Mouse (Mus musculus): Measurements from ENCODE around the gene Gm597. TPM values are rescaled to one million over a fixed set of nuclear protein-coding genes. Genes with fewer than 3 reads are reported as not detected.

The Gm597 gene
- 0.05 TPM in 1 of 2 replicates, not detected in the other for polyA plus RNA-seq (2015; fragmentation: Nextera tagmentation; extraction: Ambion mirVana)

- Histone ChIP-seq H3K27me3 (no peaks in the 10 kb centered on the region), H3K4me2 (replicated peaks) (no peak within 1 kb of the TSS), H3K9me3 (replicated peaks) (no peaks in the 10 kb centered on the region), H3K4me3 (replicated peaks) (no peak within 1 kb of the TSS), H3K4me1 (no peaks in the 10 kb centered on the region), H3K36me3 (no peaks in the 10 kb centered on the region), H3K9ac (no peak within 1 kb of the TSS), H3K27ac (replicated peaks) (no peak within 1 kb of the TSS)
- no peak for ATAC-seq (ENCODE audit: insufficient number of reproducible peaks, low FRiP score, low TSS enrichment, low read depth)
These were observed at the start of gene Gm597 for GRCm38 (mm10) chr1:28780152-28780551. Gm597 (minus strand) TSS chr1:28780252.

GRCm38 (mm10) chr1:28807689-28808088 is 27.6 kb upstream of the Gm597 start:
- H3K4me3 ChIP-seq (replicated peaks) = no peak overlapping the region

GRCm38 (mm10) chr1:28806618-28807017 is 26.6 kb upstream of the Gm597 start:
- H3K4me2 ChIP-seq (replicated peaks) = no peak overlapping the region
- no peak for ATAC-seq (ENCODE audit: insufficient number of reproducible peaks, low FRiP score, low TSS enrichment, low read depth)
- H3K27ac ChIP-seq (replicated peaks) = no peak overlapping the region
- H3K4me1 ChIP-seq = no peaks in the 10 kb centered on the region
- H3K27me3 ChIP-seq = no peaks in the 10 kb centered on the region
- no peaks in the 10 kb centered on the region for H3K36me3 ChIP-seq
- no peak overlapping the region for H3K9ac ChIP-seq
- no peaks in the 10 kb centered on the region for H3K9me3 ChIP-seq (replicated peaks)
- H3K4me3 ChIP-seq (replicated peaks) = no peak overlapping the region

More at GRCm38 (mm10) chr1:28807689-28808088, 27.6 kb upstream of the Gm597 start:
- no peak overlapping the region for H3K4me2 ChIP-seq (replicated peaks)
- no peak overlapping the region for H3K9ac ChIP-seq
- 95% methylated on average over 1 of the region's 1 CpGs for WGBS
- no peaks in the 10 kb centered on the region for H3K9me3 ChIP-seq (replicated peaks)
- H3K36me3 ChIP-seq = no peaks in the 10 kb centered on the region
- H3K27ac ChIP-seq (replicated peaks) = no peak overlapping the region
- H3K4me1 ChIP-seq = no peaks in the 10 kb centered on the region
- no peaks in the 10 kb centered on the region for H3K27me3 ChIP-seq
- ATAC-seq (ENCODE audit: insufficient number of reproducible peaks, low FRiP score, low TSS enrichment, low read depth) = no peak

- Histone ChIP-seq H3K4me1 (no peaks in the 10 kb centered on the region), H3K27ac (replicated peaks) (no peak overlapping the region), H3K9me3 (replicated peaks) (no peaks in the 10 kb centered on the region), H3K4me3 (replicated peaks) (no peak overlapping the region), H3K36me3 (no peaks in the 10 kb centered on the region), H3K4me2 (replicated peaks) (no peak overlapping the region), H3K9ac (no peak overlapping the region), H3K27me3 (no peaks in the 10 kb centered on the region)
- 76% methylated on average over 14 of the region's 14 CpGs for WGBS
- no peak for ATAC-seq (ENCODE audit: insufficient number of reproducible peaks, low FRiP score, low TSS enrichment, low read depth)
These were observed 20.8 kb upstream of the Gm597 start for GRCm38 (mm10) chr1:28800881-28801280.
